Mouse (Mus musculus) cortical plate, adult 2 months (tissue): ENCODE measurements around the gene Ctcf.

Source experiments
- CTCF ChIP-seq: fragments of 200-500 bp; IDR thresholded peaks from 2 replicates; pipeline ENCODE4 v1.5.1; 2011; ENCODE audit warnings: mild to moderate bottlenecking, control low read depth, low read length; ENCODE audit not compliant: insufficient read depth; ENCODE audit errors: extremely low read depth
- POLR2A ChIP-seq: fragments of 200-500 bp; IDR thresholded peaks from 2 replicates; pipeline ENCODE4 v1.6.1; 2011; ENCODE audit warnings: mild to moderate bottlenecking, low read length, control low read depth; ENCODE audit not compliant: insufficient read depth; ENCODE audit errors: extremely low read depth

DNA sequence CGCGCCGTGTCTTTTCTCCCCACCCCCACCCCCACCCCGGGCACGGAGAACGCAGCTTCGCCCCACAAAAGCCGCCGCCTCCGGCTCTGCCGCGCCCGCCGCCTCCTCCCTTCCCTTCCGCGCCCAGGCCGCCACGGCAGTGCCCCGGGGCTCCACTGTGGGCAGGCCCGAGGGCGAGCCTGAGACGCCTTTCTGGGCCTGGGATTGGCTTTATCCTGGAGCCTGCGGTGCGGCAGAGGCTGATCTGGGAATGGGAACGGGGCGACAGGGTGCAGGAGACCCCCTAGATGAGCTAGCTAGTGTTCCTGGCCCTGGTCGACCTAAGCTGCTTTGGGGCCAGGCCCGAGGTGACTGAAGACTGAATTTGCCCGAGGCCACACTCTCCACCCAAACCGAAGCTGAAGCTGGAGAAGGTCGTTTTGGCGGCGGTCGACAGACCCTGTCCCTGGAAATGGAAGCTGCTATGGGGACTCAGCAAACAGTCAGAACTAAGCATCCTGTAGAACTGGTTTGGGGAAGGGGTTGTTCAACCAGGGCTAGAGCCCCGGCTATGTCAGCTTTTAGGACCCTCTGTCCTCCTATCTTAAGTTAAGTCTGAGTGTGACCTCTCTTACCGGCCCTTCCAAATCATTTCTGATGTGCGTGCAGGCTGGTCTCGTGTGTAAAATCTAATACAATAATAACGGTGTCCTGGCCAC is 30.7 kb upstream of the Ctcf start:
- TF ChIP-seq CTCF = no peak
- no peak for TF ChIP-seq POLR2A
